Mouse (Mus musculus): ENCODE measurements at regions not wholly inside any gene's neighbourhood (a gene's known extent, or its start where the extent isn't known, plus 50 kb on each side); places are given as distances from the start of the nearest gene placed in this dataset.

DNA sequence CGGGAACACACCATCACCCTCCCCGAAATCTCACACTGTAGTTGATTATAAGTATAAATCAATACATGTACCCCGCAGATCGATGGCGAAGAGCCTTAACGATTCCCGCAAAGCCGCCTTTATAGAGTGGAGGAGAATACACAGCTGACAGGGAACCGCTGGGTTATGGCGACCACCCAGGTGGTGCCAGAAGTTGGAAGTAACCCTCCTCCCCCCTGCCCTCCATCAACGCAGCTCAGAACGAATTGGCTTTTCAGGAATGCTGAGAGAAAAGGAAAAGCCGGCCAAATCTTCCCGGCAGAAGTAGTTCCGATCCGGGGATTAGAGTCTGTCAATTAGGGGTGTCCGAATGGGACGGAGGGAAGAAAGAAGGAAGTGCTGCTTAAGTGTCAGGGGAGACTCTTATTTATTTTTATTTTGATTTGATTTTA, 75.6 kb upstream of the Hmga2 start:
- DNase-seq (no peak), ATAC-seq (no peak)
- Histone ChIP-seq H3K27me3 (ENCODE audit: insufficient read depth, low read length) (peaks cover 17% of the 10 kb centered on the region), H3K9me3 (ENCODE audit: low read length) (no peaks in the 10 kb centered on the region), H3K27ac (ENCODE audit: low read depth) (no peak overlapping the region), H3K4me1 (ENCODE audit: insufficient read depth) (peaks cover 14% of the 10 kb centered on the region), H3K4me3 (ENCODE audit: low read depth, low read length) (peak overlapping the region; percentile 51), H3K36me3 (replicated peaks; ENCODE audit: insufficient read depth, low read length) (no peaks in the 10 kb centered on the region), H3K4me2 (ENCODE audit: low read depth, low read length) (peak overlapping the region; percentile 90), H3K9ac (replicated peaks) (no peak overlapping the region)
- TF ChIP-seq CTCF (IDR thresholded peaks at IDR 0.05; ENCODE audit: low read depth) = no peak
- TF ChIP-seq EP300 (IDR thresholded peaks at IDR 0.05; ENCODE audit: low read depth) = no peak
- WGBS (ENCODE audit: insufficient replicate concordance) = 2% methylated on average over 18 of the region's 18 CpGs

DNA sequence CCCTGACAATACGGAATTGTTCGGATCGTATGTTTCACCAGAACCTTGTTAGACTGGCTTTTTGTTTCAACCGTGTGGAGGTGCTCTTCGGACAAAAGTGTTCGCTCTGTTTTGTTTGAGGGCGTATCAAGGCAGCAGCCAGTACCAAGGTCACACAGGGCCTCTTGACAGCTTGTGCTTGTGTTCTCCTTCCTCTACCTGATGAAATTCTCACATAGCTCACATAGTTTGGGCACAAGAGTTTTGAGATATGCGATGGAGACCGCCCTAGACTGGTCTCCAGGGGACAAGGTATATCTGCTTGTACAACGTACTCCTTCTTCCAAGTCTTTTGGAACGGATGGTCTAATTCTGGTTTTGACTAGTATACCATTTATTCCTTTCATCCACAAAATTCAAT, 70.9 kb upstream of the Hmga2 start:
- H3K9me3 ChIP-seq (ENCODE audit: low read length) = no peaks in the 10 kb centered on the region
- DNase-seq (no peak), ATAC-seq (no peak)
- no peak overlapping the region for H3K9ac ChIP-seq (replicated peaks)
- no peak overlapping the region for H3K4me2 ChIP-seq (ENCODE audit: low read depth, low read length)
- peaks cover under 1% of the 10 kb centered on the region; the same call in 1 of the 2 replicates for H3K4me1 ChIP-seq (ENCODE audit: insufficient read depth)
- no peak for TF ChIP-seq EP300 (IDR thresholded peaks at IDR 0.05; ENCODE audit: low read depth)
- TF ChIP-seq CTCF (IDR thresholded peaks at IDR 0.05; ENCODE audit: low read depth) = no peak
- peaks cover 6% of the 10 kb centered on the region for H3K27me3 ChIP-seq (ENCODE audit: insufficient read depth, low read length)
- 82% methylated on average over 11 of the region's 11 CpGs for WGBS (ENCODE audit: insufficient replicate concordance)
- H3K27ac ChIP-seq (ENCODE audit: low read depth) = no peak overlapping the region
- H3K4me3 ChIP-seq (ENCODE audit: low read depth, low read length) = no peak overlapping the region
- no peaks in the 10 kb centered on the region for H3K36me3 ChIP-seq (replicated peaks; ENCODE audit: insufficient read depth, low read length)

DNA sequence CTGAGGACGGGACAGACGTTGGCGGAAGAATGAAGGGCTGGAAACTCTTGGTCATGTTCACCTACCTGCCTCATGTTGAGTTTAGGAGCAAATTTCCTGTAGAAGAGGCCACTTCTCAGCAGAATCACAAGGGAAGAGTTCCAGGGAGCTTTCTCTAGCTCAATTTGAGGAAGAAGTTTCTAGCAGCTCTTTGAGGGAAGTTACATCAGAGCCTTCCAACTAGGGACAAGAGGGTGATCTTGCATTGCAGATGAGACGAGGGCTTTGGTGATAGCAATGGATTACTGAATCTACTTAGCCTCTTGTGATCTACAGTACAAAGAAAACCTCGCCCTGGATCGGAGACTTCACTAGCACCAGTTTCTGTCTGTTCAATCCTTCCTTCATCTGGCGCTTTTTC, 65.3 kb upstream of the Hmga2 start:
- Histone ChIP-seq H3K4me2 (ENCODE audit: low read depth, low read length) (no peak overlapping the region), H3K4me1 (ENCODE audit: insufficient read depth) (no peaks in the 10 kb centered on the region), H3K27me3 (ENCODE audit: insufficient read depth, low read length) (no peaks in the 10 kb centered on the region), H3K36me3 (replicated peaks; ENCODE audit: insufficient read depth, low read length) (no peaks in the 10 kb centered on the region), H3K27ac (ENCODE audit: low read depth) (no peak overlapping the region), H3K9me3 (ENCODE audit: low read length) (no peaks in the 10 kb centered on the region), H3K9ac (replicated peaks) (no peak overlapping the region), H3K4me3 (ENCODE audit: low read depth, low read length) (no peak overlapping the region)
- ATAC-seq (no peak), DNase-seq (no peak)
- no peak for TF ChIP-seq EP300 (IDR thresholded peaks at IDR 0.05; ENCODE audit: low read depth)
- no peak for TF ChIP-seq CTCF (IDR thresholded peaks at IDR 0.05; ENCODE audit: low read depth)
- WGBS (ENCODE audit: insufficient replicate concordance) = 73% methylated on average over 7 of the region's 7 CpGs

DNA sequence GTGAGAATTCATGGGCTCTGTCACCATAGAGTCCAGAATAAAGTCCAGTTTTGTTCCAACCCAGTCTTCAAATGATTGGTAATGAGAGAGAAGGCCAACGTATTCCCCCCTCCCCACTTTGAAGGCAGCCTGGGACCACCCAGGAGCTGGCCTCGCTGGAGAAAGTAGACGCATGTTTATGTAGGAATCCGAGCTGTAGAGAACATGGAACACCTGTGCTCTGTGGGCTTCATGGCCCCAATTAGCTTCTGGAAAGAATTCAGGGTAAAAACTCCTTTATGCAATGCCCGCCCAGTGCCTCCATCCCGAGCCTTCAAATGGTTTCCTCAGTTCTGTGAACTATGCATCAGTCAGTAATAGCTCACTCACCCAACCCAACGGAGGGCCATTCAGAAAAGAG, 62.3 kb upstream of the Hmga2 start:
- DNase-seq = no peak
- no peaks in the 10 kb centered on the region for H3K9me3 ChIP-seq (ENCODE audit: low read length)
- H3K36me3 ChIP-seq (replicated peaks; ENCODE audit: insufficient read depth, low read length) = no peaks in the 10 kb centered on the region
- no peak for TF ChIP-seq CTCF (IDR thresholded peaks at IDR 0.05; ENCODE audit: low read depth)
- no peak for TF ChIP-seq EP300 (IDR thresholded peaks at IDR 0.05; ENCODE audit: low read depth)
- WGBS (ENCODE audit: insufficient replicate concordance) = 74% methylated on average over 7 of the region's 7 CpGs
- no peak overlapping the region for H3K9ac ChIP-seq (replicated peaks)
- H3K4me3 ChIP-seq (ENCODE audit: low read depth, low read length) = no peak overlapping the region
- H3K27ac ChIP-seq (ENCODE audit: low read depth) = no peak overlapping the region
- H3K27me3 ChIP-seq (ENCODE audit: insufficient read depth, low read length) = no peaks in the 10 kb centered on the region
- H3K4me2 ChIP-seq (ENCODE audit: low read depth, low read length) = no peak overlapping the region
- ATAC-seq = no peak
- no peaks in the 10 kb centered on the region for H3K4me1 ChIP-seq (ENCODE audit: insufficient read depth)

GRCm38 (mm10) chr10:120528406-120528805, 52.1 kb upstream of the Hmga2 start:
- Histone ChIP-seq H3K27me3 (ENCODE audit: insufficient read depth, low read length) (no peaks in the 10 kb centered on the region), H3K4me3 (ENCODE audit: low read depth, low read length) (no peak overlapping the region), H3K27ac (ENCODE audit: low read depth) (no peak overlapping the region), H3K4me2 (ENCODE audit: low read depth, low read length) (no peak overlapping the region), H3K4me1 (ENCODE audit: insufficient read depth) (no peaks in the 10 kb centered on the region), H3K9me3 (ENCODE audit: low read length) (no peaks in the 10 kb centered on the region), H3K9ac (replicated peaks) (no peak overlapping the region), H3K36me3 (replicated peaks; ENCODE audit: insufficient read depth, low read length) (no peaks in the 10 kb centered on the region)
- ATAC-seq = no peak
- 85% methylated on average over 5 of the region's 5 CpGs for WGBS (ENCODE audit: insufficient replicate concordance)
- no peak for DNase-seq
- no peak for TF ChIP-seq EP300 (IDR thresholded peaks at IDR 0.05; ENCODE audit: low read depth)
- no peak for TF ChIP-seq CTCF (IDR thresholded peaks at IDR 0.05; ENCODE audit: low read depth)

- Histone ChIP-seq H3K4me3 (ENCODE audit: low read depth, low read length) (no peak overlapping the region), H3K4me1 (ENCODE audit: insufficient read depth) (no peaks in the 10 kb centered on the region), H3K9ac (replicated peaks) (no peak overlapping the region), H3K4me2 (ENCODE audit: low read depth, low read length) (no peak overlapping the region), H3K9me3 (ENCODE audit: low read length) (no peaks in the 10 kb centered on the region), H3K27me3 (ENCODE audit: insufficient read depth, low read length) (no peaks in the 10 kb centered on the region), H3K27ac (ENCODE audit: low read depth) (no peak overlapping the region), H3K36me3 (replicated peaks; ENCODE audit: insufficient read depth, low read length) (no peaks in the 10 kb centered on the region)
- TF ChIP-seq CTCF (IDR thresholded peaks at IDR 0.05; ENCODE audit: low read depth) = no peak
- TF ChIP-seq EP300 (IDR thresholded peaks at IDR 0.05; ENCODE audit: low read depth) = no peak
- WGBS (ENCODE audit: insufficient replicate concordance) = 80% methylated on average over 6 of the region's 6 CpGs
- no peak for ATAC-seq
- no peak for DNase-seq
Measured at GRCm38 (mm10) chr10:120527951-120528350, 51.7 kb upstream of the Hmga2 start.

- no peak overlapping the region for H3K4me3 ChIP-seq (ENCODE audit: low read depth, low read length)
- 84% methylated on average over 6 of the region's 6 CpGs for WGBS (ENCODE audit: insufficient replicate concordance)
Measured at GRCm38 (mm10) chr10:120526991-120527390, 50.7 kb upstream of the Hmga2 start.

More at GRCm38 (mm10) chr10:120526991-120527390, 50.7 kb upstream of the Hmga2 start:
- H3K27me3 ChIP-seq (ENCODE audit: insufficient read depth, low read length) = no peaks in the 10 kb centered on the region
- H3K4me1 ChIP-seq (ENCODE audit: insufficient read depth) = no peaks in the 10 kb centered on the region
- H3K9me3 ChIP-seq (ENCODE audit: low read length) = no peaks in the 10 kb centered on the region
- H3K36me3 ChIP-seq (replicated peaks; ENCODE audit: insufficient read depth, low read length) = no peaks in the 10 kb centered on the region
- TF ChIP-seq CTCF (IDR thresholded peaks at IDR 0.05; ENCODE audit: low read depth) (no peak), EP300 (IDR thresholded peaks at IDR 0.05; ENCODE audit: low read depth) (no peak)
- ATAC-seq (no peak), DNase-seq (no peak)
- H3K9ac ChIP-seq (replicated peaks) = no peak overlapping the region
- no peak overlapping the region for H3K27ac ChIP-seq (ENCODE audit: low read depth)
- no peak overlapping the region for H3K4me2 ChIP-seq (ENCODE audit: low read depth, low read length)
